Mouse (Mus musculus) ES-Bruce4 (cell line): Measurements from ENCODE around the gene Aqp2.

Experiments
- CTCF ChIP-seq: IDR thresholded peaks from one replicate; pipeline ENCODE4 v1.8.1; 2011; ENCODE audit warnings: low read depth, low read length
- EP300 ChIP-seq: IDR thresholded peaks from 2 replicates; pipeline ENCODE4 v1.6.1; 2011; ENCODE audit warnings: low read depth, low read length; ENCODE audit not compliant: insufficient read depth

DNA sequence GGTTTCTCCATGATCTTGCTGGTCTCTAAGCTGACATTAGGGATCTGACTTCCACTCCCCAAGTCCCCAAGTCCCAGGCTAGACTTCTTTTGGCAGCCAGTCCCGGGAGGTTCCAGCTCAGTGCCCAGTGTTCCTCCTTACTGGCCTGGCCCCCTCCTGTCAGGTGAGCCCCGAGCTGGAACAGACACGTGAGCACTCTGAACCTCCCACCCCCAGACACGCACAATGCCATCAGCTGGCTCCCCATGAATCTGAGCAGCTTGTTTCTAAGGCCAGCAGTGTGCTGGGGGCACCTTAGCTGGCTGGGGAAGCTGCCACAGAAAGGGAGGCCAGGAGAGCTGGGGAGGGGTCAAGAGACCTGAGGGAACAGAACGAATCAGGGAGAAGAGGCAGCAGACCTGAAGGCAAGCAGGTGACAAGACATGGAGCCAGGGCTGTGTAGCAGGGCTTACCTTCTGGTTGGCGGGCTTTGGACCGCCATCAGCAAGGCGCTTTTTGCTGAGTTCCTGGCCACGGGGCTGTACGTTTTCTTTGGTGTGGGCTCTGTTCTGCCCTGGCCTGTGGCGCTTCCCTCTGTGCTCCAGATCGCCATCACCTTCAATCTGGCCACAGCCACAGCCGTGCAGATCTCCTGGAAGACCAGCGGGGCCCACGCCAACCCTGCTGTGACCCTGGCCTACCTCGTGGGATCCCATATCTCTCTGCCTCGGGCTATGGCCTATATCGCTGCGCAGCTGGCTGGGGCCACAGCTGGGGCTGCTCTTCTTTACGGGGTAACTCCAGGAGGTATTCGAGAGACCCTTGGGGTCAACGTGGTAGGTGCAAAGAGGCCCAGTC lies 22.3 kb downstream of the Aqp2 start, which contains the start of gene Aqp6:
- TF ChIP-seq EP300 (no peak), CTCF (no peak)
